Mouse (Mus musculus): ENCODE measurements around the gene Glcci1.

Glcci1 gene

GRCm38 (mm10) chr6:8545780-8546179, 36.4 kb downstream of the Glcci1 start:
- no peak for DNase-seq (ENCODE audit: low spot score in 2 of 2)

- DNase-seq (ENCODE audit: low spot score in 2 of 2): no peak
These were observed 41.8 kb downstream of the Glcci1 start for GRCm38 (mm10) chr6:8551155-8551554.

DNA sequence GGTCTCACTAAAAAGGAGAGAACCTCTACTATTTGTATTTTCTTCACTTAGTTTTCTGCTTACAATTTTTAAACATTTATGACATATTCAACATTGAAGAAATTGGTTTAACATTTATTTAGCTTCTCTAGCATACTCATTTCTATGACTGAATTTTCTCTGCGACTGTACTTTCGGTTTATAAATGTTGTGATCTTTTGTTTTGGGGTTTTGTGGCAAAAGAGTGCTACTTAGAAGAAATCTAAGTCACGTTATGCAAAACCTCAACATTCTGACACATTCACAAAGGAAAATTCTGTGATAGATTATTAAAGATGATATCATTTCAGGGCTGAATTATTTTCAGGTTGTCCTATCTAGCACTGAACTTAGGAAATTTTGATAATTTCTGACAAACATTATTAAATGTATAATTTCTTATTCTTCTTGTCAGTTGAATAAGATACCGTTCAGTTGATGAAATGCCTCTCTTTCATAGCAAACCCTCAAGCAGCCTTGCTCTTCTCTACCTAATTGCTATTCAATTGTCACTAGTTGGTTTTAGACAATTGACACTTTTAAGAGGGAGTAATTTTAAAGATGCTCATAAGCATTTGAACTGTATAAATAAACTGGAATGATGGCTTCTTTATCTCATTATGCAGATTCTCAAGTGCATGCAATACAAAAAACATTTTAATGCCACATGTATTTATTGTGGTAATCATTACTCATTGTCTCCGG, 47.6 kb downstream of the Glcci1 start:
- no peak for DNase-seq (ENCODE audit: low spot score in 2 of 2)

DNA sequence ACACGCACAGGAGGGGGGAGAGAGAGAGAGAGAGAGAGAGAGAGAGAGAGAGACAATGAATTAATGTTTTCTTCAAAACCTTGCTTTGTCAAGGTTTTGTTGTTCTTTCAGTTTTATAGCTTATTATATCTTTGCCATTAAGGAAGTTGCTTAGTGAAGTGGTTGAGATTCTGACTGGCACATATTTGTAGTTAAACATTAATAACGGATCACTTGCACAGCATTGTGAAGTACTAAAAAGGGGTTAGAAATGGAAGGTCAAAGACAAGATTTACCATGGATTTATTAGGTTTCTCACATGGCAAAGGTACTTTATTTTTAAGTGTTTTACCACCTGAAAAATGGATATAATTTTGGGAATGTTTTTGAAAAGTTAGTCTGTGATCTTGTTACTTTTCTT, 51.3 kb downstream of the Glcci1 start:
- no peak for DNase-seq (ENCODE audit: low spot score in 2 of 2)

DNA sequence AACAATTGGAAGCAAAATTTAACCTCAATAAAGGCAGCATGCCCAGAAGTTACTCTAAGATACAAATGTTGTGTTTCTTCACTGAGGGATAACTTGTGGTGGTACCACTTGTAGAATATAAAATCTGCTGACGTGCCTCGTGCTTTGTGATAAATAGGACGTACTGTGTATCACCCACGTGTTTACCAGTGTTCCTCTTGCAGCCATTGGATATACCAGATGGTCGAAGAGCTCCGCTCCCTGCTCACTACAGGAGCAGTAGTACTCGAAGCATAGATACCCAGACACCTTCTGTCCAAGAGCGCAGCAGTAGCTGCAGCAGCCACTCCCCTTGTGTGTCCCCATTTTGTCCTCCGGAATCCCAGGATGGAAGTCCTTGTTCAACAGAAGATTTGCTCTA, 73.0 kb downstream of the Glcci1 start:
- DNase-seq (ENCODE audit: low spot score in 2 of 2): no peak

DNA sequence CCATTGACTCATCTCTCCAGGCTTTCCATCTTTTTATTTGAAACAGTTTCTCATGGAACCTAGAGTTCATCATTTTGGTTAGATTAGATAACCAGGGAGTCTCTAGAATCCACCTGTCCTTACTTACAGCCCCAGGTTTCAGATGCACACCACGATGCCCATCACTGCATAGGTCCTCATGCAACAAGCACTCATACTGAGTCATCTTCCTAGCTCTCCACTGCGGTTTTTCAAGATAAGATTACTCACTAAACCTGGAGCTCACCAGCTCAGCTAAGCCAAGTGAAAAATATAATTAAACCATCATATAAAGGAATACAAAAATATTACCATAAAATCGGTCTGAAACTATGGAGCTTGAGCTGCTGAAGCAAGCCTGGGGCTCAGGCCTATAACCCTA, 74.5 kb downstream of the Glcci1 start:
- no peak for DNase-seq (ENCODE audit: low spot score in 2 of 2)

GRCm38 (mm10) chr6:8591665-8592064, 82.3 kb downstream of the Glcci1 start:
- no peak for DNase-seq (ENCODE audit: low spot score in 2 of 2)

DNA sequence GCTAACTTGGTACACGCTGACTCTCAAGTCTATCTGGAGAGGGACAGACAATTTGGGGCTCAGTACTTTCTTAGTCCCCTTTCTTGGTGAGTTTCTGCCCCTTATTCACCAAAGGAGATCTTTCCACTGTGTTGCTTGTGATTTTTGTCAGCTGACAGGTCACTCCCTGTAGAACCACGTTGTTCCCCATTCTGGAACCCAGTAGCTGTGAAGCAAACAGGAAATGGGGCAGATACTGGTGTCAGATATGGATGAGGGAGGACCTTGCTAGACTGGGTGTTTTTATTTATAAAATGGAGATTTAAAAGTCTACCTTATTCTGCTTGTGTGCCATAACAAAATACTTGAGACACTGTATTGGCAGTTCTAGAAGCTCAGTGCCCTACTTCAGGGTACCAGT, 108.0 kb downstream of the Glcci1 start:
- no peak for DNase-seq (ENCODE audit: low spot score in 2 of 2)

- no peak for DNase-seq (ENCODE audit: low spot score in 2 of 2)
These were observed 110.4 kb downstream of the Glcci1 start for GRCm38 (mm10) chr6:8619582-8620350.

DNA sequence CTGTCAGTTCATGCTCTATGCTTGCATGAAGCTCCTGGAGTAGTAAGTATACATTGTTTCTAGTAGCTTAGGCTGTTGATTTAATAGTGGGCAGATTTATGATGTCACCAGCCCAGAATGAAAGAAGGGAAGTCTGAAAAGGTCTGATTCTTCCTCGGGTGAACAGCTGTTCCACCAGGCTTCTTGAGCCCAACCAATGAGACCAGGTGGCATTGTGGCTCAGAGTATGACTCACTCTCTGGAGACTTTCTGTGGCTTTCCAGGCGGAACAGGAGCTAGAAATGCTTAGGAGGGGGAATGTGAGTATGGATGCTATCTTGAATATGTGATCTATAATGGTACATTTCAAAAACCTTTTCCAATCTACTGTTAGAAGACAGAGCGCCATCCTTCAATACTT, 113.6 kb downstream of the Glcci1 start:
- DNase-seq (ENCODE audit: low spot score in 2 of 2): no peak

DNA sequence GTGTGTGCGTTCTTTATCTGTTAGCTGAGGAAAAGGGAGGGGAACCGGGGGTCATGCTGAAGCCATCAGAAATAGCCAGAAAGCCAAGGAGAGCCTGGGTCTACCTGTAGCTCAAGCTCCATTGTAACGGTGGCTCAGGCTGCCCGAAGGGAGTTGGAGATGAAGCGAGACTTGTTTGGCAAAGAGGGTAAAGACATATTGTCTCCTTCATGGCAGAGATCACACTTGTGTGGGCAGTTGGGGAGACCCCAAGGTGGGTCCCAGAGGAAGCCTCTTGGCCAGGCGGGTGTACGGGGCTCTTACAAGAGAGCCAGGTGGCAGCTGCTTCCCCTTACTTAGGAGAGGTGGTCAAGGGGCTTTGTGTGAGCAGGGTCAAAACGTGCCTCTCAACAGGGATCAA, 118.8 kb downstream of the Glcci1 start:
- no peak for DNase-seq (ENCODE audit: low spot score in 2 of 2)

- DNase-seq (ENCODE audit: low spot score in 2 of 2): no peak
These were observed 119.4 kb downstream of the Glcci1 start for GRCm38 (mm10) chr6:8628715-8629267.

DNA sequence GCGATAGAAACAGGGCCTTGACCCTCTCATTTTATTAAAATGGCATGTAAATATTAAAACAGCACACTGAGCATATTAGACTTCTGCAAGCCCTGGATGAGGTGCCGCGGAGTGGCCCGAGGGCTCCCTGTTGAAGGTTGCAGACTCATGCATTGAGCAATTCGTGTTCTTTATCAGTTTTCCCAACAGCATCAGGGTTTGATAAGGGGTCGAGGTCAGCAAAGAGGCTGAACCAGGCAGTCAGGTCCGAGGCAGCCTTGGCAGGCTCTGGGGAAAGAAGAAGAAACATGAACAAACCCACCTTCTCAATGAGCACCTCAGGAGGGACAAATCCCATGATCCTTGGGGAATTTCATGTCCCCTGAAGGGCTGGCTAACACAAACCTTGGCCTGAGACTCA, 121.1 kb downstream of the Glcci1 start:
- DNase-seq (ENCODE audit: low spot score in 2 of 2): no peak

DNA sequence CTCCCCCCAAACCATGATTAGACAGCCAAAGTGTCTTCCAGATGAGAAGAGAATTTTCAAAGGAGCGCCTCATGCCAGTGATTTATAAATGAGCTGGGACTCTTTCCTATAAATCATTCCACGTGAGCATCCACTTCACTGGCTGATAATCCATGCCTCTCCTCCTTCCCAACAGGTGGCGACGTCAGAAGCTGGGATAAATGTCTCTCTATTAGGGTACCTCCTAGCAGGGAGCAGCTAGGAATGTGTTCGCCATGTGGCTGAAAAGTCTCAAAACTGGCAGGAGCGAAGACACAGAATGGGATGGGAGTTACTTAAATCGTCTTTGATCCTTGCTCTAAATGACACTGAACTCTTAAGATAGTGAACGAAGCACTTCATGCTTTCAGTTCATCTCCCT, 122.0 kb downstream of the Glcci1 start:
- no peak for DNase-seq (ENCODE audit: low spot score in 2 of 2)

DNA sequence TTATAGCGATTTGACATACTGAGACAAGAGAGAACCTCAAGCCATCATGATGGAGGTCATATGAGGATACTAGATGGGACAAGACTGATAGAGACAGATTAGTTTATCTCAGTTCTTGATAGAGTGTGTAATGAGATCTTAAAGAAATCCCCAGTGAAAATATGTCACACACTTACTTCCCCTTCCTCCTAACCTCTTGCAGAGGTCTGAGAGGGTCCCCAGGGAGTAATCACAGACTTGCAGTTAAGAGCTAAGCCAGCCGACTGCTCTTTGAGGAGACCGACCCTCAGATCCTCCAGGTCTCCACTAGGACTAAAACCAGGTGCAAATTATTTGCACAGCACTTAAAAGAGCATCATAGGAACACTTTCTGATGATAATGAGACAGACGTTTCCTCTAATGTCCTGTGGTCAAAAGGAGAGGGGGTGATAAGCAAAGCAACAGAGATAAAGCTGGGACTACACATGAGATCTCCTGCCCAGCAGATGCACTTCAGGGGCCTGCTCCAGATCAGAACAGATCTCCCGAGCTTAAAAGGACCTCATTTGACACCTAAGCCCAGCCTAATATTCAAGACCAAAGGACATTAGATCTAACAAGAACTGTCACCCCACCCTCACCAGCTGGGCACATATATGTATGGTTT, 122.7 kb downstream of the Glcci1 start:
- DNase-seq (ENCODE audit: low spot score in 2 of 2): no peak

DNA sequence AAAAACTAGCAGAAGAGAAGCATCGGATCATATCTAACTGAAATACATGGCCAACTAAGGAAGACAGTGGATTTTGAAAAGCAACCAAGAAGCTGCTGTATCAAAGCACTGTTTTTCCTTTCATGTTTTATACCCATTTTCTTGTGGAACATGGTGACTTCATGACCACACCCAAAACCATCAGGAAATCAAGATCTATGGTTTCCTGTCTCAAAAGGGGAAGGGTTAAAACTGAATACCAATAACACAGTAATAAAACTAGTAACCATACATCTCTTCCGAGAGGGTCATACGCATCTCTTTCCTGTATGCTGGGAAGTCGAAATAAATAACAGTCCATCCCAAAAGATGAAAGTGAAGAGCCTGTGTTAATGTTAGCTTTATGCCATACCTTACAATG, 123.3 kb downstream of the Glcci1 start:
- DNase-seq (ENCODE audit: low spot score in 2 of 2): no peak

DNA sequence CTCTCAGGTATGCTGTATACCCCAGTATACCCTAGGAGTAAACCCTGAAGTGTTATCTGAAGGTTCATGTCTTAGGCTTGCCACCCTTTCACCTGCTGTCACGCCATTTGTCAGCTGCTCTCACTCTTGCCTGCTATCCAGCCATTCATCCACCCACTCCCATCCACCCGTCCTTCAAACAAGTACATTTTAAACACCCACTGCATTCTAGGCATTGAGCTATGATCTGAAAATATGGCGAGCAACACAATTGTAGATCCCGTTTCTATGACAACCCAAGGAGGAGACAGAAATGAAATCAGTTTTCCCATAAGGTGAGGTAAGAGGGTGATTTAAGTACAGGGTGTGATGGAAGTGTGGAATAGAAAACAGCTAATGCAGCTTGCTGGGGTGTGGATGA, 128.7 kb downstream of the Glcci1 start:
- no peak for DNase-seq (ENCODE audit: low spot score in 2 of 2)

DNA sequence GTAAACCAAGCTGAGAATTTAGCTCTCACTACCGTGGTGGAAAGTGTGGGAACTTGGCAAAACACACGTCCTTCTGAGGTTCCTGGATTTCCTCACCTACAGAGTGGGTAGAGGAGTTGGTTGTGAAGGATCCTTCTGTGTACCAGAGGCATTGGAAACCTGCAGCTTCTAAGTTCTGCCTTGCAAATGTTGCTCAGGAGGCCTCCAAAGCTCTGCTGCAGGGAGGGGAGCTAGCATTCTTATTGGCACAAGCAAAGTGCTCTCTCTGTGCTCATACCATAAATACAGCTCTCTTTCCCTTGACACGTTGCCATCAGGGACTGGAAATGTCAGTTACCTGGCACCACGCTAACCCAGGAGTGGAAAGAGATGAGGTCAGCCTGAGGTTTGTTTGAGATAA, 129.5 kb downstream of the Glcci1 start:
- DNase-seq (ENCODE audit: low spot score in 2 of 2): no peak

GRCm38 (mm10) chr6:8639526-8639925, 130.1 kb downstream of the Glcci1 start:
- DNase-seq (ENCODE audit: low spot score in 2 of 2): no peak

DNA sequence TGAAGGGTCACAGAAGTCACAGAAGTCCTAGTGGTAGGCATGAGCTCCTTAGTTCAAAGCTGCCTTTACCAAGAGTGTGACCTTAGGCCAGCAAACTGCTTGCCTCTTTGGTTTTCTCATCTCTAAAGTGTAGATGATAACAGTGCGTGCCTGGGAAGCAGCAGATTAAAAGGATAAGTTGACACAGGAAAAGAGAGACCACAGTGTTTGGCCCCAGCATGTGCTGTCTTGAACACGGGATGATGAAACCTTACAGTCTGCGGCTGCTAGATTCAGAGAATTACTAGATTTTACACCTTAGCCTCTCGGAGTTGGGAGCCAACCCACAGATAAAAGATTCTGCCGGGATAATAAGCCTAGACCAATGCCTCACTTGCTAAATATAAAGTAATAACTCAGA, 131.5 kb downstream of the Glcci1 start:
- no peak for DNase-seq (ENCODE audit: low spot score in 2 of 2)

DNA sequence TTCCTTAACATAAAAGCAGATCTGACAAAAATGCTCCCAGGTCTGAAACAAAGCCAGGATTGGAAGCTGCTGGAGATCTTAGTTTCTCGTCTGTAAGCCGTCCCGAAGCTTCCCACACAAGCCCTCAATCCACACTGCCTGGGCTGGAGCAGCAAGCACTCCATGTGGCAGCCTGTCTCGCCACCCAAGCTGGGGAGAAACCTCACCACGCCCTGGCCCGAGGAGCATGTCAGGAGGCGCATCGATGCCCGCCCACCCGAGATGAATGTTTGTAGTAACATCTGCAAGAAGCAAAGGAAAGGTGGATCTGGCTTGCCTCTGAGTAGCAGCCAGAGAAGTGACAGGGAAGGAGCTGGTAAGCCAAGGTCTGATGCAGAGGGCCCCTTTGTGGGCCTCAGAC, 135.3 kb downstream of the Glcci1 start:
- DNase-seq (ENCODE audit: low spot score in 2 of 2): no peak

DNA sequence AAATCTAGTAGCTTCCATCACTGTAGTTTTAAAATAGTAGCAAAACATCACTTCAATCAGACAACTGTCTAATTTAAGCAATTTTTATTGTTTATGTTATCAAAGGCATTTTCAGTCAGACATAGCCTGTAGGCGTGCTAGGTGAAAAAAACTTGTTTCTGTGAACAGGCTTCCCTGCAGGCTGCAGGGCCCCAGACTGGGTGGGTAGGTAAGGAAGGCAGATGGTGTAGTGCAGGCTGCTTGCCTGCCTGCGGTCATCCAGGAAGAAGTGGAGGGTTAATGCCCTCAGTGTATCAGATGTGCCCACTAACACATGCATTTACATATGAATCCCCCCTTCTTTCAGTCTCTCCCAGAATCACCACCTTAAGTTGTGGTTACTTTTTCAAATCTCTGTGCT, 136.3 kb downstream of the Glcci1 start:
- no peak for DNase-seq (ENCODE audit: low spot score in 2 of 2)
